Mouse (Mus musculus) liver, adult 2 months (tissue): ENCODE results near the gene Chkb. TPM values are rescaled to one million over a fixed set of nuclear protein-coding genes. Genes with fewer than 3 reads are reported as not detected.

Experiments used
- DNase-seq: peaks from one replicate; pipeline ENCODE4 v3.0.0-alpha.2; 2011; ENCODE audit warnings: low read depth, low spot score; ENCODE audit errors: extremely low read depth
- H3K27ac ChIP-seq: fragments of 200-500 bp; replicated peaks from 2 replicates; pipeline ENCODE4 v1.5.1; 2012; ENCODE audit warnings: low read depth, mild to moderate bottlenecking, control low read depth, inconsistent platforms, low read length; ENCODE audit not compliant: insufficient read depth
- H3K27me3 ChIP-seq: fragments of 200-500 bp; 2 replicates; pipeline ENCODE4 v1.6.1; 2012; ENCODE audit warnings: mild to moderate bottlenecking, moderate library complexity, low read length, inconsistent platforms; ENCODE audit not compliant: control insufficient read depth, insufficient read depth
- H3K36me3 ChIP-seq: fragments of 200-500 bp; 2 replicates; pipeline ENCODE4 v1.6.1; 2012; ENCODE audit warnings: low read length, inconsistent platforms; ENCODE audit not compliant: control insufficient read depth, insufficient read depth
- H3K4me1 ChIP-seq: fragments of 200-500 bp; 2 replicates; pipeline ENCODE4 v1.6.1; 2011; ENCODE audit warnings: low read length; ENCODE audit not compliant: control insufficient read depth, insufficient read depth
- H3K4me3 ChIP-seq: fragments of 200-500 bp; 2 replicates; pipeline ENCODE4 v1.5.1; 2011; ENCODE audit warnings: low read depth, mild to moderate bottlenecking, control low read depth, low read length, moderate library complexity; ENCODE audit not compliant: insufficient read depth
- H3K79me2 ChIP-seq: fragments of 200-500 bp; 2 replicates; pipeline ENCODE4 v1.6.1; 2012; ENCODE audit warnings: inconsistent platforms, mild to moderate bottlenecking, low read length, moderate library complexity; ENCODE audit not compliant: control insufficient read depth, insufficient read depth
- H3K9ac ChIP-seq: fragments of 200-500 bp; 2 replicates; pipeline ENCODE4 v1.6.1; 2012; ENCODE audit warnings: low read depth, mild to moderate bottlenecking, control low read depth, inconsistent platforms, low read length
- CTCF ChIP-seq: fragments of 200-500 bp; IDR thresholded peaks from 2 replicates; pipeline ENCODE4 v1.5.1; 2011; ENCODE audit warnings: low read depth, low read length, control low read depth
- POLR2A ChIP-seq: fragments of 200-500 bp; IDR thresholded peaks from 2 replicates; pipeline ENCODE4 v1.6.1; 2011; ENCODE audit warnings: low read length, control low read depth; ENCODE audit not compliant: insufficient read depth; ENCODE audit errors: extremely low read depth
- WGBS: fragments of 180-500 bp; shearing (Covaris S2); methylation state at CpG from one replicate; pipeline ENCODE4 v1.1.7; 2018; 5-methylcytosine and 5-hydroxymethylcytosine counted together
- polyA plus RNA-seq: library from polyadenylated mRNA; depleted of rRNA; stranded (reverse); fragments of >200 nt; gene quantifications from 2 replicates; pipeline ENCODE4 v1.2.3, GENCODE M21; 2012
- total RNA-seq: library from RNA; depleted of rRNA; stranded (reverse); fragments of >200 nt; gene quantifications from 2 replicates; pipeline ENCODE4 v1.2.3, GENCODE M21; 2014

The Chkb gene
- total and polyA plus RNA-seq, 2 experiments, result 25.4 to 47.2 TPM

DNA sequence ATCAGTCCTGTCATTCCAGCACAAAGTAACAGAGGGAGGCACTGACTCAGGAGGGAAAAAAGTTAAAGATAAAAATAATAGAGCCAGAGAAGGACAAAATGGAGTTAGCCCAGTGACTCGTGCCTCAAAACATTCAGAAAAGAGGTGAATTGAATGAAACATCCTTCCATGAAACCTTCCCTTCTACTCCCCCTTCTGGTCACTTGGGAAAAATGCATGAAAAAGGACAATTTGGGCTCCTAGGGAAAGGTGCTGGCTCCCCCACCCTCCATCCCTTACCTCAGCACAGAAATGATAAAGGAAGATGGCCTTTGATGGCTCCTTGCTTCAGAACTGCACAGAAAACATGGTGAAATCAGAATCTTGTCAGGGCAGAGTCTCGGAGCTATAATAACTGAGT is 38.9 kb upstream of the Chkb start:
- DNase-seq, result peak; percentile 33
- Histone ChIP-seq H3K4me3 (no peak overlapping the region), H3K9ac (no peak overlapping the region), H3K36me3 (no peaks in the 10 kb centered on the region), H3K27ac (no peak overlapping the region), H3K4me1 (peaks cover 4% of the 10 kb centered on the region; the same call in 1 of the 2 replicates), H3K79me2 (no peaks in the 10 kb centered on the region), H3K27me3 (no peaks in the 10 kb centered on the region)
- TF ChIP-seq CTCF, result peak; percentile 58
- TF ChIP-seq POLR2A, result no peak
- 24% methylated on average over 2 of the region's 2 CpGs for WGBS

- peaks cover 5% of the 10 kb centered on the region; the same call in 1 of the 2 replicates for H3K27me3 ChIP-seq
- H3K79me2 ChIP-seq, result no peaks in the 10 kb centered on the region
- no peak overlapping the region for H3K9ac ChIP-seq
- H3K4me1 ChIP-seq, result no peaks in the 10 kb centered on the region
- no peak for DNase-seq
- H3K4me3 ChIP-seq, result no peak overlapping the region
- no peak overlapping the region for H3K27ac ChIP-seq
- TF ChIP-seq CTCF (no peak), POLR2A (no peak)
- H3K36me3 ChIP-seq, result no peaks in the 10 kb centered on the region
- 28% methylated on average over 1 of the region's 1 CpGs for WGBS
These were observed 35.3 kb upstream of the Chkb start for GRCm38 (mm10) chr15:89465052-89465451.

GRCm38 (mm10) chr15:89463334-89464235 is 33.9 kb upstream of the Chkb start:
- no peaks in the 10 kb centered on the region for H3K79me2 ChIP-seq
- DNase-seq, result no peak
- WGBS, result 42% methylated on average over 5 of the region's 5 CpGs

GRCm38 (mm10) chr15:89462176-89462575 is 32.5 kb upstream of the Chkb start:
- no peak overlapping the region for H3K27ac ChIP-seq
- no peak overlapping the region for H3K4me3 ChIP-seq
- TF ChIP-seq POLR2A (no peak), CTCF (no peak)
- H3K79me2 ChIP-seq, result no peaks in the 10 kb centered on the region
- H3K9ac ChIP-seq, result no peak overlapping the region
- DNase-seq, result no peak
- no peaks in the 10 kb centered on the region for H3K4me1 ChIP-seq
- 69% methylated on average over 7 of the region's 7 CpGs for WGBS
- H3K27me3 ChIP-seq, result peaks cover 8% of the 10 kb centered on the region; the same call in 1 of the 2 replicates
- H3K36me3 ChIP-seq, result no peaks in the 10 kb centered on the region

More at GRCm38 (mm10) chr15:89463334-89464235, 33.9 kb upstream of the Chkb start:
- H3K27me3 ChIP-seq, result peaks cover 5% of the 10 kb centered on the region; the same call in 1 of the 2 replicates
- no peak overlapping the region for H3K4me3 ChIP-seq
- H3K36me3 ChIP-seq, result no peaks in the 10 kb centered on the region
- H3K9ac ChIP-seq, result no peak overlapping the region
- H3K4me1 ChIP-seq, result no peaks in the 10 kb centered on the region
- TF ChIP-seq CTCF (peak; percentile 51), POLR2A (no peak)
- no peak overlapping the region for H3K27ac ChIP-seq

DNA sequence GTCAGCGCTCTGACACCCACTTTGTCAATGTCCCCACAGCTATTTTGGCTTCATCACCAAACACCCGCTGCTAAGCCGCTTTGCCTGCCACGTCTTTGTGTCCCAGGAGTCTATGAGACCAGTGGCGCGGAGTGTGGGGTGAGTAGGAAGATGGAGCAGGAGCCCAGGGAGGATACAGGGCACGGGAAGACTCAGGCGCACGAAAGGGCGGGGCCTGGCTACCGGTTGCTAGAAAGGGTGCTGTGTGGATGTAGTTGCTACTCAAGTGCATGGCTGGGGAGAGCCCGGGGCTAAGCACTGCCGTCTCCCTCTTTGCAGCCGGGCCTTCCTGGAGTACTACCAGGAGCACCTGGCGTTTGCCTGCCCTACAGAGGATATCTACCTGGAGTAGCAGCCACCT is 31.6 kb upstream of the Chkb start:
- WGBS, result 69% methylated on average over 15 of the region's 15 CpGs
- Histone ChIP-seq H3K27ac (no peak overlapping the region), H3K36me3 (no peaks in the 10 kb centered on the region), H3K79me2 (no peaks in the 10 kb centered on the region), H3K4me3 (no peak overlapping the region), H3K9ac (no peak overlapping the region), H3K4me1 (no peaks in the 10 kb centered on the region), H3K27me3 (peaks cover 8% of the 10 kb centered on the region; the same call in 1 of the 2 replicates)
- TF ChIP-seq POLR2A, result no peak
- TF ChIP-seq CTCF, result no peak
- DNase-seq, result no peak

DNA sequence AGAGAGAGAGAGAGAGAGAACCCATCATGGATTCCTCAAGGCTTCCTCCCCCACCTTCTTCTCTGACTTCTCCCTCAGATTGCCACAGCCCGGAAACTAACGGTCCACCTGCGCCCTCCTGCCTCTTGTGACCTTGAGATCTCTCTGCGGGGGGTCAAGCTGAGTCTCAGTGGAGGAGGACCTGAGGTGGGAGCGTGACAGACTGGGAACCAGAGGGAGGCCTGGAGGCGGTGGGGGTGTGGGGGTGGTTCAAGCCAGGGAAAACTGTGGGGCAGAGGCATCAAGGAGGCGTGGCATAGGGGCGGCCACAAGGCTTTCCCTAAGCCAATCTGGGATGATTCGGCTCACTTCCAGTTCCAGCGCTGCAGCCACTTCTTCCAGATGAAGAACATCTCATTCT is 30.6 kb upstream of the Chkb start:
- no peak for DNase-seq
- 52% methylated on average over 10 of the region's 10 CpGs for WGBS
- TF ChIP-seq POLR2A, result no peak
- TF ChIP-seq CTCF, result no peak
- Histone ChIP-seq H3K27ac (no peak overlapping the region), H3K27me3 (peaks cover 8% of the 10 kb centered on the region; the same call in 1 of the 2 replicates), H3K79me2 (no peaks in the 10 kb centered on the region), H3K4me3 (no peak overlapping the region), H3K4me1 (no peaks in the 10 kb centered on the region), H3K9ac (no peak overlapping the region), H3K36me3 (no peaks in the 10 kb centered on the region)
